Mouse (Mus musculus) forebrain, embryonic 10.5 days (tissue): ENCODE data around the gene Kif1bp. TPM values are rescaled to one million over a fixed set of nuclear protein-coding genes. Genes with fewer than 3 reads are reported as not detected.
"Not testable (repeated sequence)": the region's sequence is repeated elsewhere in the genome, so short reads cannot be mapped to it uniquely, and the experiment has no call there.

ENCODE experiments used
- DNase-seq: peaks from one replicate; pipeline ENCODE4 v3.0.0-alpha.2; 2017; ENCODE audit warnings: low spot score; ENCODE audit errors: extremely low spot score
- H3K27ac ChIP-seq: fragments of 300-500 bp; sonication (generic); 2 replicates; pipeline ENCODE4 v1.5.1; 2016; ENCODE audit warnings: mild to moderate bottlenecking
- H3K27me3 ChIP-seq: fragments of 300-500 bp; sonication (generic); 2 replicates; pipeline ENCODE4 v1.6.1; 2016; ENCODE audit warnings: mild to moderate bottlenecking; ENCODE audit not compliant: poor library complexity, severe bottlenecking
- H3K36me3 ChIP-seq: fragments of 300-500 bp; sonication (generic); replicated peaks from 2 replicates; pipeline ENCODE4 v1.6.1; 2016; ENCODE audit warnings: mild to moderate bottlenecking, moderate library complexity
- H3K4me1 ChIP-seq: fragments of 300-500 bp; sonication (generic); 2 replicates; pipeline ENCODE4 v1.6.1; 2016
- H3K4me3 ChIP-seq: fragments of 300-500 bp; sonication (generic); 2 replicates; pipeline ENCODE4 v1.5.1; 2016; ENCODE audit warnings: mild to moderate bottlenecking, moderate library complexity
- H3K9me3 ChIP-seq: fragments of 300-500 bp; sonication (generic); 2 replicates; pipeline ENCODE4 v1.6.1; 2016; ENCODE audit warnings: mild to moderate bottlenecking, moderate library complexity
- WGBS: fragments of 180-500 bp; shearing (Covaris S2); methylation state at CpG from one replicate; pipeline ENCODE4 v1.1.7; 2016; 5-methylcytosine and 5-hydroxymethylcytosine counted together
- polyA plus RNA-seq: library from polyadenylated mRNA; unstranded; fragments of >200 nt; fragmentation: Nextera tagmentation; extraction: Ambion mirVana; gene quantifications from 2 replicates; pipeline ENCODE4 v1.2.1, GENCODE M21; 2016

The Kif1bp gene
- polyA plus RNA-seq, 1 experiment from 2014 or later: 32.8 TPM

DNA sequence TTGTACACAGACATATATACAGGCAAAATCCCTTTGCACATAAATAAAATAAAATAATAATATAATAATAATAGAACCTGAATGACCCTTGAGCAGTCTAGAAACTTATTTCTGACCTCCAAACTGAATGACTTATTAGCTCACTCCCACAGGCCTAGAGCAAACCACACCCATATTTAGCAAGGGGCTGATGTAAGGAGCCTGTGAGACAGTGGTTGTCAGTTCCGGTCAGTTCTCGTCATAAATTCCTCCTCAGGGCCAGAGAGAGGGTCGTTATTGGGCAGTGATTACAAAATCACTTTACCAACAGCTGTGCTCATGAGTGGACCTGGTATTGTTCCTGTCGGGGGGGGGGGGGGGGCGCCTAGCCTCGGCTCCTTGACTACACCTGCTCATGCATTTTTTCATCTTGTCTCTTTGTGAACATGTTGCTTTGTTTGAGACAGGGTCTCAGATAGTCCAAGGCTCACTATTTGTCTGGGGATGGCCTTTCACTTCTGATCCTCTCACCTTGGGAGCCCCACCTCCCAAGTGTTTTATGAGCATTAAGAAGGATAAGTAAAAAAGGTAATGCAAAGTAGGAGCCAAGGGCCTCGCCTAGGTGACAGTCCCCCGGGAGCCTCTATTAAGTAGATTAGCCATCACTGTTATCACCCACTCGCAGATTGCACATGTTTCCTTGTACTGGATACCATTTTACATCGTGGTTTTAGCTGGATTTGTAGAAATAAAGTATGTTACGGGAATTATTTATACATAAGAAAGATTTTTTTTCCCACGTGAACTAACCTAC is 74.2 kb downstream of the Kif1bp start:
- H3K4me1 ChIP-seq: peaks cover 10% of the 10 kb centered on the region
- DNase-seq: no peak
- no peak overlapping the region for H3K4me3 ChIP-seq
- no peaks in the 10 kb centered on the region for H3K36me3 ChIP-seq
- no peaks in the 10 kb centered on the region for H3K9me3 ChIP-seq
- no peak overlapping the region for H3K27ac ChIP-seq
- 83% methylated on average over 12 of the region's 12 CpGs for WGBS
- H3K27me3 ChIP-seq: peaks cover 31% of the 10 kb centered on the region

DNA sequence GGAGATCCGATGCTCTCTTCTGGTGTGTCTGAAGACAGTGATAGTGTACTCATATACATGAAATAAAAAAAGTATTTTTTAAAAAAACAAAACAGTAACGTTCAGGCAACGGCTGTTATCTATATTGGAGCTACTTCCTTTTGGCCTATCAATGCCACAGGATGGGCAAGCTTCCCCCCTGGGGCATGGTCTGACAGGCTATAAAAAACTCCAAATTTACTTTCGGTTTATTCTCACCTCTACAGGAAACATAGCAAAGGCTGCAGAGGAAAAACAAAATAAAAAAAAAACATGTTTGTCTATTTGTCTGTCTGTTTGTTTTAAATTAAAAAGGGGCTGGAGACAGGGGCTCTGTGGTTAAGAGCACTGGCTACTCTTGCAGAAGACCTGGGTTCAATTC is 74.9 kb downstream of the Kif1bp start:
- Histone ChIP-seq H3K27ac (no peak overlapping the region), H3K36me3 (no peaks in the 10 kb centered on the region), H3K4me1 (peaks cover 6% of the 10 kb centered on the region), H3K9me3 (no peaks in the 10 kb centered on the region), H3K4me3 (no peak overlapping the region), H3K27me3 (peaks cover 24% of the 10 kb centered on the region)
- DNase-seq: no peak
- WGBS: 82% methylated on average over 4 of the region's 4 CpGs

DNA sequence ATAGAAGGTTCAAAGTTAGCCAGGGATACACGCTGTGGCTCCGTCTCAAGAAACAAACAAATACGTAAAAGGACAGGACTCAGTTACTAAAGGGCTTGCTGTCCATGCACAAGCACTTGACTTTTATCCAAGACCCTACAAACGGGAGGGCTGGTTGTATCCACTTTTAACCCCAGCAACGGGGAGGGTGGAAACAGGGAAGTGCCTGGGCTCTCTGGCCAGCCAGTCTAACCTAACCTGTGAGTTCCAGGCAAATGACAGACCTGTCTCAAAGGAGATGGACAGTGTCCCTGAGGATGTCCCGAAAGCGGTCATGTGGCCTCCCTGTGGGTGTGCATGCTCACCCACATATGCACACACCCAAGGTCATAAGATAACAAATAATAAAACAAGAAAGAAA is 76.3 kb downstream of the Kif1bp start:
- DNase-seq: no peak
- no peaks in the 10 kb centered on the region for H3K9me3 ChIP-seq

DNA sequence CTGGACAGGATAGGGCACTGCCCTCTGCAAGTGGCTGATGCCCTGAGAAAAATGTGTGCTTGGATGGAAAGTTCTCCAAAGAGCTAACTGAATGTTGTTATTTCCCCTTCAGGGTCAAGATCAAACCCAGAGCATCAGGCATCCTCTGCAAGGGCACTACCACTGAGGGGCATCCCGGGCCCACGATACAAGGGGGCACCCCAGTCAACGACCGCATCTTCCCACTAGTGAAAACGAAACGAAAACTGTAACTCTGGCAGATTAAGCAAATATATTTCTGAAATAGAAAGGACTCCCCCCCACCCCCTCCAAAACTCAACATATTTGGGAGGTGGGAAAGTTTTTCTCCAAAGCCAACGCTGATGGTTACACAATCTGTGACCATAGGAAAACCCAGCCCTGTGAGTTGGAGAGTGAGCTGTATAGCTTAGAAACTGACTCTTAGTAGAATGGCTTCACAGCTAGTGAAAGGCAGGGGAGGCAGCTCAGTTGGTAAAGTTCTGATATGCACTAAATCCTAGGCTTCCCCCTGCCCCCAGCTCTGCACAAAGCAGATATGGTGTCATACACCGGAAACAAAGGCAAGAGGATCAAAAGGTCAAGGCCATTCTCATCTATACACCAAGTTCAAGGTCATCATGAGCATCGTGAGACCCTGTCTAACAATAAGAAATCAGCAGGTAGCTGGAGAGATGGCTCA is 77.2 kb downstream of the Kif1bp start:
- Histone ChIP-seq H3K4me3 (no peak overlapping the region), H3K4me1 (no peaks in the 10 kb centered on the region; the same call in 1 of the 2 replicates), H3K27ac (no peak overlapping the region), H3K9me3 (no peaks in the 10 kb centered on the region), H3K36me3 (no peaks in the 10 kb centered on the region), H3K27me3 (0 out of 2 replicates have a peak, but pooled peaks cover 2% of the 10 kb centered on the region)
- DNase-seq: no peak
- 91% methylated on average over 9 of the region's 9 CpGs for WGBS

More for the DNA sequence above, 76.3 kb downstream of the Kif1bp start:
- no peak overlapping the region for H3K27ac ChIP-seq
- no peaks in the 10 kb centered on the region; the same call in 1 of the 2 replicates for H3K4me1 ChIP-seq
- H3K27me3 ChIP-seq: peaks cover 11% of the 10 kb centered on the region
- H3K4me3 ChIP-seq: no peak overlapping the region
- 86% methylated on average over 7 of the region's 7 CpGs for WGBS
- H3K36me3 ChIP-seq: no peaks in the 10 kb centered on the region

DNA sequence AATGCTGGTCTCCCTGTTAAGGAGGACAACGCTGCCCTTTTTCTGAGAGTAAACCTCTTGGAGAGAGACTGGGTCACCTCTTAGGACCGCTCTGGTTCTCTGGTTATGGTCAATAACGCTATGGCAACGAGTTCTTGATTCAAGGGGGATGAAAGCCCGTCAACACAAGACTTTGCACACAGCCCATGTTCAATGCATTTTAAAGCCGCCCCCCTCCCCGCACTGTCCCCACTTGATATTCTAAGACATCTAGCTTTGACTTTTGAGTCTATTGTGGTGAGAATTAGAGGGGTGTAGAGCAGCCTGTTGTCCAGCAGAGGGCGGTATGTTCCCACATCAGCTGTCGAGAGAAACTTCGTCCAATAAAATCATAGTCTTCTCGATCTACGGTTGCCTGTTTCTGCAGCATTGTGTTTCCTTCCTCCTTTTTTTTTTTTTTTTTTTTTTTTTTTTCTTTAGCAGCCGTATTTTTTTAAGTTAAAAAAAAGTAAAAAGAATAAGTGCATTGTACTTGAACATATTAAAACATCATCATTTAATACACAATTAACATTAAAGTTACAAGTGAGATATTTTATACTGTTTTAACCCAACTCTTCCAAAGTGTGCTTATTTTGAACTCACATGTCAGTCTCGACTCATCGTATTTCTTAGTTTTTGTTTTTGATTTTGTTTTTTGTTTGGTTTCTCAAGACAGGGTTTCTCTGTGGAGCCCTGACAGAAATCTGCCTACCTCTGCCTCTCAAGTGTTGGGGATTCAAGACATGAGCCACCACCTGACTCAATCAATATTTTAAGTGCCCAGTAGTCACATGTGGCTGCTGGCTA is 78.0 kb downstream of the Kif1bp start:
- peak; percentile 60 for DNase-seq
- 26% methylated on average over 15 of the region's 15 CpGs for WGBS
- H3K4me1 ChIP-seq: no peaks in the 10 kb centered on the region; the same call in 1 of the 2 replicates
- no peak overlapping the region for H3K27ac ChIP-seq
- H3K36me3 ChIP-seq: no peaks in the 10 kb centered on the region
- H3K4me3 ChIP-seq: no peak overlapping the region
- H3K9me3 ChIP-seq: no peaks in the 10 kb centered on the region
- no peaks in the 10 kb centered on the region for H3K27me3 ChIP-seq

DNA sequence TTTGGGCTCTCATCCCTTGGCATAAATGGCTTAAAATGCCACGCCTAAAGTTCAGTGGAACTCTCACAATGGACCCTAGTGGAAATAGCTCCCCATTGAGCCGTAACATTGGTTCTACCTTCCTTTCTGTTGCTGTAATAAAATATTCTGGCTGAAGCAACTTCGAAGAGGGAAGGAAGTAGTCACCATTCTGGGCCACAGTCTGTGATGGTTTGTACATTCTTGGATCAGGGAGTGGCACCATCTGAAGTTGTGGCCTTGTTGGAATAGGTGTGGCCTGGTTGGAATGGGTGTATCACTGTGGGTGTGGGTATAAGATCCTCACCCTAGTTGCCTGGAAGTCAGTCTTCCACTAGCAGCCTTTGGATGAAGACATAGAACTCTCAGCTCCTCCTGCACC is 86.6 kb downstream of the Kif1bp start:
- not testable (repeated sequence) for H3K4me3 ChIP-seq, H3K36me3 ChIP-seq, H3K27me3 ChIP-seq, DNase-seq, H3K9me3 ChIP-seq, H3K27ac ChIP-seq
- peaks cover 14% of the 10 kb centered on the region for H3K4me1 ChIP-seq
- 88% methylated on average over 3 of the region's 3 CpGs for WGBS

Other genes with a start within 250 kb of the Kif1bp start
- 29.4 and 30.0 TPM in 2 replicates for gene Hk1, start 198.5 kb downstream of the Kif1bp start, polyA plus RNA-seq
- 0.12 and 0.27 TPM in 2 replicates for gene Hkdc1, start 156.0 kb downstream of the Kif1bp start, polyA plus RNA-seq
- 0.64 and 0.69 TPM in 2 replicates for gene 4930507D05Rik, start 129.0 kb downstream of the Kif1bp start, polyA plus RNA-seq
- gene Supv3l1, start 128.7 kb downstream of the Kif1bp start, polyA plus RNA-seq: 30.2 and 33.4 TPM in 2 replicates
- gene Vps26a, start 91.7 kb downstream of the Kif1bp start, polyA plus RNA-seq: 93.4 and 96.5 TPM in 2 replicates
- gene Srgn, start 51.0 kb downstream of the Kif1bp start, polyA plus RNA-seq: 2.3 and 3.0 TPM in 2 replicates
- gene Ddx21, start 23.8 kb upstream of the Kif1bp start, polyA plus RNA-seq: 40.6 TPM in 2 replicates
- gene Ddx50, start 72.8 kb upstream of the Kif1bp start, polyA plus RNA-seq: 110 and 113 TPM in 2 replicates
- 4.2 and 4.3 TPM in 2 replicates for gene Stox1, start 147.7 kb upstream of the Kif1bp start, polyA plus RNA-seq
- 165 and 178 TPM in 2 replicates for gene Ccar1, start 213.8 kb upstream of the Kif1bp start, polyA plus RNA-seq